Mouse (Mus musculus): Measurements from ENCODE around the gene Tlk2. TPM values are rescaled to one million over a fixed set of nuclear protein-coding genes. Genes with fewer than 3 reads are reported as not detected.

The Tlk2 gene
- polyA plus RNA-seq, 1 experiment from 2014 or later: 27.8 TPM

GRCm38 (mm10) chr11:105181126-105181637, 2.6 kb downstream of the Tlk2 start:
- no peaks in the 10 kb centered on the region for H3K27me3 ChIP-seq (ENCODE audit: control insufficient read depth, insufficient read depth, low read length)
- 0% methylated on average over 39 of the region's 60 CpGs for WGBS

GRCm38 (mm10) chr11:105181689-105182460, 3.3 kb downstream of the Tlk2 start:
- Histone ChIP-seq H3K4me2 (ENCODE audit: low read depth, low read length) (peak overlapping the region; percentile 75), H3K27me3 (ENCODE audit: control insufficient read depth, insufficient read depth, low read length) (no peaks in the 10 kb centered on the region), H3K36me3 (ENCODE audit: control insufficient read depth, insufficient read depth, low read length) (peaks cover 9% of the 10 kb centered on the region; the same call in 1 of the 2 replicates), H3K9ac (replicated peaks; ENCODE audit: low read depth, low read length) (peak overlapping the region; percentile 97), H3K27ac (ENCODE audit: low read depth, low read length) (peak overlapping the region; percentile 84), H3K9me3 (ENCODE audit: control insufficient read depth, low read length) (no peaks in the 10 kb centered on the region), H3K4me1 (ENCODE audit: control insufficient read depth, insufficient read depth, low read length) (peaks cover 15% of the 10 kb centered on the region), H3K4me3 (ENCODE audit: low read depth, low read length) (peak overlapping the region; percentile 89)
- WGBS: 9% methylated on average over 53 of the region's 89 CpGs
- ATAC-seq (ENCODE audit: low read depth): peak; percentile 55

More at GRCm38 (mm10) chr11:105181126-105181637, 2.6 kb downstream of the Tlk2 start:
- no peaks in the 10 kb centered on the region for H3K9me3 ChIP-seq (ENCODE audit: control insufficient read depth, low read length)
- peak overlapping the region; percentile 60 for H3K4me2 ChIP-seq (ENCODE audit: low read depth, low read length)
- peak overlapping the region; percentile 97 for H3K9ac ChIP-seq (replicated peaks; ENCODE audit: low read depth, low read length)
- H3K36me3 ChIP-seq (ENCODE audit: control insufficient read depth, insufficient read depth, low read length): peaks cover 9% of the 10 kb centered on the region; the same call in 1 of the 2 replicates
- peaks cover 15% of the 10 kb centered on the region for H3K4me1 ChIP-seq (ENCODE audit: control insufficient read depth, insufficient read depth, low read length)
- peak; percentile 97 for ATAC-seq (ENCODE audit: low read depth)
- H3K27ac ChIP-seq (ENCODE audit: low read depth, low read length): peak overlapping the region; percentile 94
- peak overlapping the region; percentile 89 for H3K4me3 ChIP-seq (ENCODE audit: low read depth, low read length)

- peak overlapping the region; percentile 75 for H3K4me2 ChIP-seq (ENCODE audit: low read depth, low read length)
- 4% methylated on average over 4 of the region's 4 CpGs for WGBS
- peak overlapping the region; percentile 84 for H3K27ac ChIP-seq (ENCODE audit: low read depth, low read length)
- H3K4me3 ChIP-seq (ENCODE audit: low read depth, low read length): peak overlapping the region; percentile 89
- peak overlapping the region; percentile 97 for H3K9ac ChIP-seq (replicated peaks; ENCODE audit: low read depth, low read length)
- peaks cover 9% of the 10 kb centered on the region; the same call in 1 of the 2 replicates for H3K36me3 ChIP-seq (ENCODE audit: control insufficient read depth, insufficient read depth, low read length)
- no peaks in the 10 kb centered on the region for H3K9me3 ChIP-seq (ENCODE audit: control insufficient read depth, low read length)
- H3K27me3 ChIP-seq (ENCODE audit: control insufficient read depth, insufficient read depth, low read length): no peaks in the 10 kb centered on the region
- H3K4me1 ChIP-seq (ENCODE audit: control insufficient read depth, insufficient read depth, low read length): peaks cover 15% of the 10 kb centered on the region
- ATAC-seq (ENCODE audit: low read depth): no peak
Measured at GRCm38 (mm10) chr11:105182461-105182855, 3.9 kb downstream of the Tlk2 start.

- Histone ChIP-seq H3K27ac (ENCODE audit: low read depth, low read length) (no peak overlapping the region), H3K27me3 (ENCODE audit: control insufficient read depth, insufficient read depth, low read length) (no peaks in the 10 kb centered on the region), H3K36me3 (ENCODE audit: control insufficient read depth, insufficient read depth, low read length) (peaks cover 9% of the 10 kb centered on the region; the same call in 1 of the 2 replicates), H3K9ac (replicated peaks; ENCODE audit: low read depth, low read length) (no peak overlapping the region), H3K9me3 (ENCODE audit: control insufficient read depth, low read length) (no peaks in the 10 kb centered on the region), H3K4me2 (ENCODE audit: low read depth, low read length) (no peak overlapping the region), H3K4me3 (ENCODE audit: low read depth, low read length) (no peak overlapping the region), H3K4me1 (ENCODE audit: control insufficient read depth, insufficient read depth, low read length) (peaks cover 9% of the 10 kb centered on the region)
- WGBS: 92% methylated on average over 3 of the region's 3 CpGs
- ATAC-seq (ENCODE audit: low read depth): no peak
Measured at GRCm38 (mm10) chr11:105184678-105185077, 6.1 kb downstream of the Tlk2 start.

GRCm38 (mm10) chr11:105192186-105192585, 13.6 kb downstream of the Tlk2 start:
- WGBS: 97% methylated on average over 3 of the region's 3 CpGs
- Histone ChIP-seq H3K27ac (ENCODE audit: low read depth, low read length) (no peak overlapping the region), H3K36me3 (ENCODE audit: control insufficient read depth, insufficient read depth, low read length) (no peaks in the 10 kb centered on the region), H3K27me3 (ENCODE audit: control insufficient read depth, insufficient read depth, low read length) (no peaks in the 10 kb centered on the region), H3K9ac (replicated peaks; ENCODE audit: low read depth, low read length) (no peak overlapping the region), H3K9me3 (ENCODE audit: control insufficient read depth, low read length) (no peaks in the 10 kb centered on the region), H3K4me1 (ENCODE audit: control insufficient read depth, insufficient read depth, low read length) (no peaks in the 10 kb centered on the region), H3K4me3 (ENCODE audit: low read depth, low read length) (no peak overlapping the region), H3K4me2 (ENCODE audit: low read depth, low read length) (no peak overlapping the region)
- ATAC-seq (ENCODE audit: low read depth): no peak

GRCm38 (mm10) chr11:105196893-105197662, 18.5 kb downstream of the Tlk2 start:
- Histone ChIP-seq H3K27me3 (ENCODE audit: control insufficient read depth, insufficient read depth, low read length) (no peaks in the 10 kb centered on the region), H3K4me3 (ENCODE audit: low read depth, low read length) (no peak overlapping the region), H3K9ac (replicated peaks; ENCODE audit: low read depth, low read length) (no peak overlapping the region), H3K4me1 (ENCODE audit: control insufficient read depth, insufficient read depth, low read length) (no peaks in the 10 kb centered on the region), H3K36me3 (ENCODE audit: control insufficient read depth, insufficient read depth, low read length) (no peaks in the 10 kb centered on the region), H3K4me2 (ENCODE audit: low read depth, low read length) (no peak overlapping the region), H3K27ac (ENCODE audit: low read depth, low read length) (no peak overlapping the region), H3K9me3 (ENCODE audit: control insufficient read depth, low read length) (no peaks in the 10 kb centered on the region)
- WGBS: 97% methylated on average over 4 of the region's 4 CpGs
- ATAC-seq (ENCODE audit: low read depth): no peak

- no peak overlapping the region for H3K27ac ChIP-seq (ENCODE audit: low read depth, low read length)
- no peak overlapping the region for H3K4me2 ChIP-seq (ENCODE audit: low read depth, low read length)
- no peak for ATAC-seq (ENCODE audit: low read depth)
- 54% methylated on average over 3 of the region's 3 CpGs for WGBS
- no peaks in the 10 kb centered on the region for H3K36me3 ChIP-seq (ENCODE audit: control insufficient read depth, insufficient read depth, low read length)
- no peak overlapping the region for H3K4me3 ChIP-seq (ENCODE audit: low read depth, low read length)
- H3K9me3 ChIP-seq (ENCODE audit: control insufficient read depth, low read length): no peaks in the 10 kb centered on the region
- H3K4me1 ChIP-seq (ENCODE audit: control insufficient read depth, insufficient read depth, low read length): no peaks in the 10 kb centered on the region
- no peaks in the 10 kb centered on the region for H3K27me3 ChIP-seq (ENCODE audit: control insufficient read depth, insufficient read depth, low read length)
- H3K9ac ChIP-seq (replicated peaks; ENCODE audit: low read depth, low read length): no peak overlapping the region
Measured at GRCm38 (mm10) chr11:105202403-105202802, 23.8 kb downstream of the Tlk2 start.

- Histone ChIP-seq H3K4me3 (ENCODE audit: low read depth, low read length) (no peak overlapping the region), H3K27me3 (ENCODE audit: control insufficient read depth, insufficient read depth, low read length) (no peaks in the 10 kb centered on the region), H3K36me3 (ENCODE audit: control insufficient read depth, insufficient read depth, low read length) (0 out of 2 replicates have a peak, but pooled peaks cover 3% of the 10 kb centered on the region), H3K9ac (replicated peaks; ENCODE audit: low read depth, low read length) (no peak overlapping the region), H3K9me3 (ENCODE audit: control insufficient read depth, low read length) (no peaks in the 10 kb centered on the region), H3K4me2 (ENCODE audit: low read depth, low read length) (no peak overlapping the region), H3K27ac (ENCODE audit: low read depth, low read length) (no peak overlapping the region), H3K4me1 (ENCODE audit: control insufficient read depth, insufficient read depth, low read length) (no peaks in the 10 kb centered on the region)
- 93% methylated on average over 1 of the region's 1 CpGs for WGBS
- no peak for ATAC-seq (ENCODE audit: low read depth)
Measured at GRCm38 (mm10) chr11:105210007-105210406, 31.4 kb downstream of the Tlk2 start.

Measured in neural tube, embryonic 14.5 days (tissue).